Mouse (Mus musculus): Measurements from ENCODE around the gene Fam89b. TPM values are rescaled to one million over a fixed set of nuclear protein-coding genes. Genes with fewer than 3 reads are reported as not detected.

The Fam89b gene
- polyA plus RNA-seq, 1 experiment from 2014 or later, result 152 TPM

DNA sequence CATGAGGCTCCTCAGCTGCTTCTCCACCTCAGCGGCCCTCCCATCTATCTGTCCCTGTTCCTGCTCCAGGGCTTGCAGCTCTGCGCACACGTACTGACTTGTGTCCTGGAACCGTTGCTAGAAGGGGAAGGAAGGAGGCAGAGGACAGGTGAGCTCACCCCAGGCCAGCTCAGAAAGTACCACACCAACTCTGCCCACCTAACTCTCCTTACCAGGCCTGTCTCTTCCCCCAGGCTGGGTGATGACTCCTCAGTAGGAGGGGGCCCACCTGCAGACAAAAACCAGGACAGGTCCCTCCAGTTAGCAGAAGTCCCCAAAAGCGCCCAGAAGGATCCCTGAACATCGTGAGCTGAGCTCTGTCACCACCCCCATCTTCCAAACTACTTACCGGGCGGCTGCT, 18.9 kb downstream of the Fam89b start:
- H3K4me2 ChIP-seq (ENCODE audit: low read depth, severe bottlenecking), result no peak overlapping the region
- H3K36me3 ChIP-seq (ENCODE audit: control insufficient read depth, insufficient read depth, low read length), result peaks cover 10% of the 10 kb centered on the region
- H3K27me3 ChIP-seq (ENCODE audit: control insufficient read depth, insufficient read depth, low read length), result no peaks in the 10 kb centered on the region
- H3K27ac ChIP-seq (replicated peaks; ENCODE audit: low read depth, low read length), result no peak overlapping the region
- no peak for ATAC-seq (ENCODE audit: insufficient number of reproducible peaks, low FRiP score, low TSS enrichment, low read depth)
- DNase-seq (ENCODE audit: low spot score), result no peak
- 84% methylated on average over 8 of the region's 8 CpGs for WGBS
- no peaks in the 10 kb centered on the region for H3K9me3 ChIP-seq (ENCODE audit: control insufficient read depth, low read length)
- peaks cover 9% of the 10 kb centered on the region; the same call in 1 of the 2 replicates for H3K4me1 ChIP-seq (ENCODE audit: control insufficient read depth, insufficient read depth, low read length)
- no peak overlapping the region for H3K4me3 ChIP-seq (ENCODE audit: low read depth, low read length)
- no peak overlapping the region for H3K9ac ChIP-seq (ENCODE audit: low read length)

DNA sequence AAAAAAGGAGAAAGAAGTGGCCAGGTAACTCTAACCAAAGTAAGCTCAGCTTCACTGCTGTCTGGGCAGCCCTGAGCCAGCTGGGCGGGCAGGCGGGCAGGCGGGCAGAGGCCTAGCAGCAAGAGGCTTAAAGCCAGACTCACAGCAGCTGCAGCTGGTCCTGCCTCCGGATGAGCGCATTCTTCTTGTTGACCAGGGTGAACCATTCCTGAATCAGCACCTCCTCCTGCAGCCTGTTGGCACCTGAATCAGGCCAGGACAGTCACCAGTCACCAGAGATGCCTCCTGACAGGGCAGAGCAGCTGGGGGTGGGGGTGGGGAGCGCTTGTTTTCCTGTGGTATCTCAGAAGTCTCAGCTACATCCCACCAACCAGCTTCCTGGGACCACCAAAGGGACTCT, 19.4 kb downstream of the Fam89b start:
- Histone ChIP-seq H3K27ac (replicated peaks; ENCODE audit: low read depth, low read length) (no peak overlapping the region), H3K9ac (ENCODE audit: low read length) (no peak overlapping the region), H3K4me1 (ENCODE audit: control insufficient read depth, insufficient read depth, low read length) (peaks cover 9% of the 10 kb centered on the region; the same call in 1 of the 2 replicates), H3K4me3 (ENCODE audit: low read depth, low read length) (no peak overlapping the region), H3K4me2 (ENCODE audit: low read depth, severe bottlenecking) (no peak overlapping the region), H3K36me3 (ENCODE audit: control insufficient read depth, insufficient read depth, low read length) (peaks cover 10% of the 10 kb centered on the region), H3K27me3 (ENCODE audit: control insufficient read depth, insufficient read depth, low read length) (no peaks in the 10 kb centered on the region), H3K9me3 (ENCODE audit: control insufficient read depth, low read length) (no peaks in the 10 kb centered on the region)
- ATAC-seq (ENCODE audit: insufficient number of reproducible peaks, low FRiP score, low TSS enrichment, low read depth) (no peak), DNase-seq (ENCODE audit: low spot score) (no peak)
- WGBS, result 97% methylated on average over 6 of the region's 6 CpGs

GRCm38 (mm10) chr19:5704801-5705571, 24.5 kb downstream of the Fam89b start:
- Histone ChIP-seq H3K9me3 (ENCODE audit: control insufficient read depth, low read length) (no peaks in the 10 kb centered on the region), H3K9ac (ENCODE audit: low read length) (no peak overlapping the region), H3K4me3 (ENCODE audit: low read depth, low read length) (no peak overlapping the region), H3K4me1 (ENCODE audit: control insufficient read depth, insufficient read depth, low read length) (0 out of 2 replicates have a peak, but pooled peaks cover 2% of the 10 kb centered on the region), H3K36me3 (ENCODE audit: control insufficient read depth, insufficient read depth, low read length) (peaks cover 24% of the 10 kb centered on the region), H3K4me2 (ENCODE audit: low read depth, severe bottlenecking) (no peak overlapping the region), H3K27ac (replicated peaks; ENCODE audit: low read depth, low read length) (no peak overlapping the region), H3K27me3 (ENCODE audit: control insufficient read depth, insufficient read depth, low read length) (no peaks in the 10 kb centered on the region)
- 46% methylated on average over 10 of the region's 10 CpGs for WGBS
- ATAC-seq (ENCODE audit: insufficient number of reproducible peaks, low FRiP score, low TSS enrichment, low read depth) (no peak), DNase-seq (ENCODE audit: low spot score) (no peak)

- Histone ChIP-seq H3K9me3 (ENCODE audit: control insufficient read depth, low read length) (no peaks in the 10 kb centered on the region), H3K4me1 (ENCODE audit: control insufficient read depth, insufficient read depth, low read length) (0 out of 2 replicates have a peak, but pooled peaks cover 2% of the 10 kb centered on the region), H3K4me2 (ENCODE audit: low read depth, severe bottlenecking) (no peak within 1 kb of the TSS), H3K4me3 (ENCODE audit: low read depth, low read length) (0 out of 2 replicates have a peak within 1 kb of the TSS, but pooled peaks have one; percentile 6), H3K9ac (ENCODE audit: low read length) (no peak within 1 kb of the TSS), H3K27ac (replicated peaks; ENCODE audit: low read depth, low read length) (no peak within 1 kb of the TSS), H3K27me3 (ENCODE audit: control insufficient read depth, insufficient read depth, low read length) (no peaks in the 10 kb centered on the region), H3K36me3 (ENCODE audit: control insufficient read depth, insufficient read depth, low read length) (peaks cover 26% of the 10 kb centered on the region)
- ATAC-seq (ENCODE audit: insufficient number of reproducible peaks, low FRiP score, low TSS enrichment, low read depth) (no peak), DNase-seq (ENCODE audit: low spot score) (no peak)
- WGBS, result 68% methylated on average over 17 of the region's 17 CpGs
Measured at GRCm38 (mm10) chr19:5704163-5704800, 25.2 kb downstream of the Fam89b start, which contains the start of gene Kcnk7. TSS of gene Kcnk7 (plus strand) at chr19:5704367.

DNA sequence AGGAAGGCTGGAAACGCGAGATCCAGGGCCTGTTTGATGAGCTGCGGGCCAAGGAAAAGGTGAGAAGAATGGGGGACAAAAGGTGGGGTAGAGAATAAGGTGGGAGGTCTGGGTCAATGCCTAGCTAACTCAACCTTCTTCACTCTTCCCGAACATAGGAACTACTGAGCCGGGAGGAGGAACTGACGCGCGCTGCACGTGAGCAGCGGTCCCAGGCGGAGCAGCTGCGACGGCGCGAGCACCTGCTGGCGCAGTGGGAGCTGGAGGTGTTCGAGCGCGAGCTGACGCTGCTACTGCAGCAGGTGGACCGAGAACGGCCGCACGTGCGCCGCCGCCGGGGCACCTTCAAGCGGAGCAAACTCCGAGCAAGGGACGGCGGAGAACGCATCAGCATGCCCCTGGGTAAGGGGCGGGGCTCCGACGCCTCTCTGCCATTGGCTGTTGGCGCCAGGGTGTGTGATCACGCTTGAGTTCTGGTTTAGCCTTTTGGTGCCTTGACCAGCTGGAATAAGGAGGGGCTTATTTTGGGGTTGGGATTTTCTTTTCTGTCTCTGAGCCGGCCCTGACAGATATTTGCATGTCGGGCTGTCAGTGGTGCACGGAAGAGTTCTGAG, 33.5 kb downstream of the Fam89b start:
- H3K4me3 ChIP-seq (ENCODE audit: low read depth, low read length), result peak overlapping the region; percentile 16; the same call in 1 of the 2 replicates
- ATAC-seq (ENCODE audit: insufficient number of reproducible peaks, low FRiP score, low TSS enrichment, low read depth), result no peak
- H3K27ac ChIP-seq (replicated peaks; ENCODE audit: low read depth, low read length), result no peak overlapping the region
- peak; percentile 63 for DNase-seq (ENCODE audit: low spot score)
- H3K27me3 ChIP-seq (ENCODE audit: control insufficient read depth, insufficient read depth, low read length), result no peaks in the 10 kb centered on the region
- no peak overlapping the region for H3K9ac ChIP-seq (ENCODE audit: low read length)
- H3K4me1 ChIP-seq (ENCODE audit: control insufficient read depth, insufficient read depth, low read length), result peaks cover 27% of the 10 kb centered on the region
- no peaks in the 10 kb centered on the region for H3K9me3 ChIP-seq (ENCODE audit: control insufficient read depth, low read length)
- H3K4me2 ChIP-seq (ENCODE audit: low read depth, severe bottlenecking), result peak overlapping the region; percentile 44
- peaks cover 30% of the 10 kb centered on the region for H3K36me3 ChIP-seq (ENCODE audit: control insufficient read depth, insufficient read depth, low read length)
- 13% methylated on average over 41 of the region's 41 CpGs for WGBS

DNA sequence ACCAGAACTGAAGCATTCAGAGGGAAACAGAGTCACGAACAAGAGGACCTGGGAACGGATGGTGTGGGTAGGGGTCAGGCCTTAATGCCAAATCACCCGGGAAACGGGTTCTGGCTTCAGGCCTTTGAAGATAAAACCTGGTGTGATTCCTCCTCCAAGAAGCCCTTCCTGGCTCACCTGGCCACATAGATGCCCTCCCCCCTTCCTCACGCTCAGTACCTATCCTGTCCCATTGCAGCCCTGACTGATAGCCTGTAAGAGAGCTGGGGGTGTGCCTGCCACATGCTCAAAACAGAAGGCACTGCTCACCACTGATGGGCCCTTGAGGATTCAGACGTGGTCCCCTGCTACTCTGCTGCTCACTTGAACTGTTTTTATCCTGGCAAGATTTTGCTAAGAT, 35.7 kb downstream of the Fam89b start:
- no peak overlapping the region for H3K4me2 ChIP-seq (ENCODE audit: low read depth, severe bottlenecking)
- no peak for DNase-seq (ENCODE audit: low spot score)
- no peak overlapping the region for H3K27ac ChIP-seq (replicated peaks; ENCODE audit: low read depth, low read length)
- ATAC-seq (ENCODE audit: insufficient number of reproducible peaks, low FRiP score, low TSS enrichment, low read depth), result no peak
- H3K27me3 ChIP-seq (ENCODE audit: control insufficient read depth, insufficient read depth, low read length), result no peaks in the 10 kb centered on the region
- no peaks in the 10 kb centered on the region for H3K9me3 ChIP-seq (ENCODE audit: control insufficient read depth, low read length)
- peaks cover 21% of the 10 kb centered on the region for H3K36me3 ChIP-seq (ENCODE audit: control insufficient read depth, insufficient read depth, low read length)
- no peak overlapping the region for H3K9ac ChIP-seq (ENCODE audit: low read length)
- H3K4me3 ChIP-seq (ENCODE audit: low read depth, low read length), result no peak overlapping the region
- 83% methylated on average over 6 of the region's 6 CpGs for WGBS
- H3K4me1 ChIP-seq (ENCODE audit: control insufficient read depth, insufficient read depth, low read length), result peaks cover 35% of the 10 kb centered on the region

- peaks cover 21% of the 10 kb centered on the region for H3K36me3 ChIP-seq (ENCODE audit: control insufficient read depth, insufficient read depth, low read length)
- ATAC-seq (ENCODE audit: insufficient number of reproducible peaks, low FRiP score, low TSS enrichment, low read depth), result no peak
- DNase-seq (ENCODE audit: low spot score), result no peak
- H3K4me3 ChIP-seq (ENCODE audit: low read depth, low read length), result 0 out of 2 replicates have a peak overlapping the region, but pooled peaks have one; percentile 7
- H3K27me3 ChIP-seq (ENCODE audit: control insufficient read depth, insufficient read depth, low read length), result no peaks in the 10 kb centered on the region
- H3K9me3 ChIP-seq (ENCODE audit: control insufficient read depth, low read length), result no peaks in the 10 kb centered on the region
- peak overlapping the region; percentile 22; the same call in 1 of the 2 replicates for H3K27ac ChIP-seq (replicated peaks; ENCODE audit: low read depth, low read length)
- H3K4me2 ChIP-seq (ENCODE audit: low read depth, severe bottlenecking), result peak overlapping the region; percentile 99; the same call in 1 of the 2 replicates
- peaks cover 35% of the 10 kb centered on the region for H3K4me1 ChIP-seq (ENCODE audit: control insufficient read depth, insufficient read depth, low read length)
- no peak overlapping the region for H3K9ac ChIP-seq (ENCODE audit: low read length)
- 85% methylated on average over 10 of the region's 10 CpGs for WGBS
Measured at GRCm38 (mm10) chr19:5692913-5693396, 36.5 kb downstream of the Fam89b start.

Data from limb, embryonic 11.5 days (tissue).